Mouse (Mus musculus) kidney, postnatal 14 days (tissue): ENCODE measurements at regions not wholly inside any gene's neighbourhood (a gene's known extent, or its start where the extent isn't known, plus 50 kb on each side); places are given as distances from the start of the nearest gene placed in this dataset.

Source experiments
- DNase-seq: peaks from one replicate; pipeline ENCODE4 v3.0.0; 2022; ENCODE audit warnings: mixed read lengths

DNA sequence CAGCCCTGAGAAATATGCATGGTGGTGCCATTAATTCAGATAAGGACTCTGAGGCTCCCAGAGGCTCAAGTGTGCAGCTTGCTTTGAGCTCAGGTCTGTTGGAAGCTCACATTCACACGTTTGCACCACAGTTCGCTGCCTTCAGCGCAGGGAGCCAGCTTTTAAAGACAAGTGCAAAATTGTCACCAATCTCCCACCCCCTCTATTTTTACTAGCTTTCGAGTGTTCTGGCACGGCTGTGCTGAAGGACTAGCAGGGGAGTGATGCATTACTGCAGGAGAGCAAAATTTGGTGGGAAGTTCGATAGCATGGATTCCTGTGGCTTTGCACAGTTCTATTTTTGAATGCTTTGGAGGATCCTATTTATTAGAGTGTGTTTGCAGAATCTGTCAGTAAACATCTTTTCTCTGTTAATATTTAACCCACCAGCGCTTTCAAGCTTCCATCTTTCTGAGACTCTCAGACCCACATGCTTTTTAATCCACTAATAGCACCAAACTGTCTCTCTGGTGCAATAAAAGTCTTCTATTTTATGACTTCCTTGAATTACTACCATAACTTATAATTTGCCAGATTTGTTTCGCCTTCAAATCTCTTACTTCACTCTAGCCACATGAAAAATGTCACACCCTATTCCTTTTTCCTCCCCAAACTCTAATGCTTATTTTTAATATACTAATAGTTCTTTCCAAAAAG, 453.6 kb downstream of the Hsfy2 start:
- no peak for DNase-seq

DNA sequence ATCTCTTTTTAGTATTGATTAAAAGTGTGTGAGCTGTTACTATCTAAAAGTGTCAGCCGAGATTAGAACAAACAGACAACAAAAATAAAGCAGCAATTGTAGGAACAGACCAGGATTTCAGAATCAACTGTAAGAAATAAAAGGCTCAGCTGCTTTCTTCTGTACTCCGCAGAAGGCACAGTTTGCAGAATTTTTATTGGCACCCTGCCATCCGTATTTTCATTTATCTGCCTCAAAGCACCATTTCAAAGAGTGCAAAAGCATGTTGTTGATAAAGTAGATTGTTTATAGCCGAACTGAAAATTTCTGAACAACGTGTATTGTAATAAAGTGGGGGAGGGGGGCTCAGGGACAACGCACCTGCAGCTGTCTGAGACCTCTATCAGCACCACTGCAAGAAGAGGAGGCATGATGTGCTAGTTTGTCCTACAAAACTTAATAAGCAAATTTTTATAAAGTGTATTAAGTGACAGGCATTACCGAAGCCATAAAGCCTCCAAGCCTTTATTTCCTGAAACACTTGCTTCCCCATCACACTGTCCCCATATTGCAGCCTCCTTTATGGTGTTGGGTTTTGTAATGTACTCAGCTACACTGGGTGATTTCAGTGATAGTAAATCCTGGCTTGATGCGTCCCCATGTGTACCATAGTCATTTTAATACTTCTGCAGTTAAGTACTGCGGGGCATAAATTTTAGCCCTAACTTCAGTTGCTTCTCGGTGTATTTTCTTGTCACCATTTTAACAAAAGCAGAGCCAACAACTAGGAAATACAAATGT, 457.8 kb downstream of the Hsfy2 start:
- no peak for DNase-seq

DNA sequence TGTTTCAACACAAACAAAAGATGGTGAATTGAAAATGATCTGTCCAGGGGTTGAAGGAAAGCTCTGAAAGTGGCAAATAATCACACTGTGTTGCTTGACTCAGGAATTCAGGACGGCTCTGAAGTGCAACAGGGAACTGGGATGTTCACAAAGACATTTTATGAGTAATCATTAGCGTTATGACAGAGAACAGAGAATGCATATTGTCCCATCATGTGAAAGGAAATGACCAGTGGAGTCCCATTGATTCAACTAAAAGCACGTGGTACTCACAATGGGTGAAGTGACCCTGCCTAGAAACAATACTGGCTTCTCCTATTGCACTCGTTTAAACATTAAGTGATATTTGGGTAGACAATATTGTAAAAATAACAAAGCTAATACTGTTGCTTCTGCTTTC, 466.1 kb downstream of the Hsfy2 start:
- no peak for DNase-seq

DNA sequence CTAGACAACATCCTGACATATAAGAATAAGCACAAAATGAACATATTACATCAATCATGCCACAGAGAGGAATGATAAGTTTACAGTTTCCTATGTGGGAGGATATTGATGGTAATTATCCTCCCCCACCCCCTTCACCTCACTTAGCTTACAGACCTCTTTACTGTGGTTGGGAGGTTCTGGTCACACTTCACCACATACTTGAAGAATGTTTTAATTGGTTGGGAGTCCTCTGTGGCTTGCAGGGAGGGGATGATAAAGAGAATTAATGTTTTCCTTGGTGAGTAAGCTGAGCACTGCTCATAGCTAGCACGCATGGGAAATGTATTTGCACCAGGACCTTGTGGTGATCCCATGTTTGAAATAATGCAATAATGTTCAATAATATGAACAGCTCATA, 468.5 kb downstream of the Hsfy2 start:
- no peak for DNase-seq

DNA sequence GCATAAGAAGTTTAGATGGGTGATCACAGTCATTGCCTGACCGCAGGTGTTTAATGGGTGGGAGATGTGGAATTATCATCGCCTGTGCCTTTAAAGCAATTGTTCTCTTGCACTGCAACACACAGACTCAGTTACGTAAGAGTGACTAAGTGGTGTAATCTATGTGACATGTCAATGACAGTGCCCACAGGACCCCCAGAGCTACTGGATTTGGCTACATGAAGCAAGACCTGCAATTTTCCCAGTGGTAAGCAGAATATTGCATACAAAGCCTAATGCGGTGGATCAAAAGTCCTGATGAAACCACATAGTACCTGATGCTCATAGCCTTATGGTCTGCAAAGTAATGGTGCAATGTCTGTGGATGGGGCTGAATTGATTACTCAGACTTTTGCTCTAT, 469.2 kb downstream of the Hsfy2 start:
- DNase-seq, result no peak

DNA sequence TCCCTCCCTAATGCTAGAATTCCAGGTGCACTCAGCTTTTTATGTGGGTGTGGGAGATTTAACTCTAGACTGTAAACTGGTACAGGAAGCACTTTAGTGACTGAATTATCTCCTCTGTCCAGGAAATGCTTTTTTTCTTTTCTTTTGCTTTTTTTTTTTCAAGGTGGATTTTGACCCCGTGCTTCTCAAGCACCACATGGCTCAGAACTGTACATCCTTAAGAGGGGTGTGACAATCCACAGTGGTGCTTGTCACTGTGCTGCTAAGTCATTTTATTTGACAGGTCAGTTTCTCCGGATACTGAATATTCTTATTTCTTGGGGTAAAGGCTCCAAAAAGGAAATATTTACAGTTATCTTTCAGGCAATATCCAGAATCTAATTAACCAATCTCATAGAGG, 472.0 kb downstream of the Hsfy2 start:
- no peak for DNase-seq

DNA sequence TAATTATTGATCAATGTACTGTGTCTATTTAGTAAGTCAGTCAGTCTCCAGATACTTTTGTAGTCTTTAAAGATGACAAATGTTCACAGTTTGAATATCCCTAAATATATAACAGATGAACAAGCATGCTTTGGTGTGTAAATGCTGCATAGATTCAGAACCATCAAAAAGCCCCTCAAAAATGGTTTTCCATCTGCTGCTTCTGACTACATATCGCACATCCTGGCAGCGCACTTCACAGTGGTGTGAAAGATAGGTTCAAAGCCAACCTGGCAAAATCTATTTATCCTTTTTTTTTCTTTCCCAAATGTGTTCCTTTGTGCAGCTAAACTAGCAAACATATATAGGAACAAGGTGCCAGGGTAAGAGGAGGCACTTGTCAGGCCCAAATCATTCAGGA, 472.9 kb downstream of the Hsfy2 start:
- no peak for DNase-seq

DNA sequence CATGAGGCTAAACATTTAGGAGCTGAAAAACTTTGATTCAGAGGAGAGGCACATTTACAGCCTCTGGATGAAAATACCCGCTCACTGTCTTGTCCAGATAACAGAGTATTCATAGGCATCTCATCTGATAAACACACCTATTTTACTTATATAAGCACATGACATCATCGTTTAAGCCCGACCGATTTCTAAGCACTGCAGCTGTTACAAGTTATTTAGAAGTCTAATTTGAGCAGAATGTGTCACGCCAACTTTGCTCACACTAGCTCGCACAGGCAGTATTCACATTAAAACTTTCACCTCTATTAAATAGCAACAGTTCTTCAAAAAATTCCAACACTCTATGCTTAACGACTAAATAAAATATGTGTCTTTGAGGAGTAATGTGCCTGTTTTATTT, 506.3 kb downstream of the Hsfy2 start:
- no peak for DNase-seq

DNA sequence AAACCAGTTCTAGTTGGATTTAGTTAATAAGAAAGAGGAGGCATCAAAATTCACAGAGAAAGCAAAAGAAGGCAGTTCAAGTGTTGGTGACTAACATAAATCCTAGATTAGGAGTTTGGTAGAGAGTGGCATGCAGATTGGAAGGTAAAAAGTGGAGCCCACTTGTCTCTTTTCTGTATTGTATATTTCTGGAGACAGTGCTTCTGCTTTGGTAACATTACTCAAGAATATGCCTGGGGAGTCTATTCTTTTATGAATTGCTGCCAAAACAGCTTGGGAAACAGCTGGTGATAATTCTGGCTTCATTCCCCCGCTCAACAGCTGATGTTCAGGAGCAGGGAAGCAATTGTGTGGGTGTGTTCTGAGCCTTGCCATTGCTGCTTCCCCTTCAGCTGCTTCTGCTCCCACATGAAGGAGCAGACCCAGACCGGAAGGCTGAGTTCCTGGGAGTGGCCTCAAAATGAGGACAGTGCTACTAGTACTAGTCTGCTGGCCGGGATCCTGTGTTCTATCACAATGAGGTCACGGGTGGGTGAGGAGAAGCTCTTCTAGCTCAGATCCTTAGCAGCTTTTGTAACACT, 547.9 kb downstream of the Hsfy2 start:
- DNase-seq, result peak; percentile 68

DNA sequence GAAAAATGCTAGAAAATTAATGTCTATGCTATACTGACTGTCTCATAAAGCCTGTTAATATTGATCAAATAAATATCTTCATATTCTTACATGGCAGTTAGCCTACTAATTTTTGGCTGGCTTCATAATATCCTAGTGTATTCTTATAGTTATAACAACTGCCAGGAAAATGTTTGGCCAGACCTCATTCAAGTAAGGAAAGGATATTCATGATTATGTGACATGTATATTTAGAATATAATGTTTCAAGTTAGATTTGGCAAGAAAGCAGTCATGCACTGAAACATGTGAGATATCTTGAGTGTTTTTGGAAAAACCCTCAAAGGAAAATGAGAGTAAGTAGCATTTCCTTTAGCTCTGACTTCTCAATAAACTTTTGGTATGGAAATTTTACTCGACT, 548.9 kb downstream of the Hsfy2 start:
- DNase-seq, result no peak

DNA sequence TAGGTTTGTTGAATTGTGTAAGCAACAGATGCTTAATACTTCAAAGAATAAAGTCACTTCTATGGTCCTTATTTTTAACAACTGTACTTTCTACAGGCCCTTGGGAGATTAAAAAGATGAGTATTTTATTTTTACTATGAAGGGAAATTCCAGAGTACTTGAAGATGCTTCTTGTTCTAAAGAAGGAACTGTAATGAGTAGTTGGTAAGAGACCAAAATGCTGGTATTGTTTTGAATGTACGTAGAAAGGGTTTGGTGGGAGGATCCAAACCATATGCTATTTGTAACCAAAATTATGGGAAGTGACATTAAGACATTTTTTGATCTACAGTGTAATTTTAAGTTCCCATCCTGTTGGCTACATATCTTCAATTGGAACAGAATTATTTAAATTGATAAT, 560.5 kb downstream of the Hsfy2 start:
- no peak for DNase-seq

DNA sequence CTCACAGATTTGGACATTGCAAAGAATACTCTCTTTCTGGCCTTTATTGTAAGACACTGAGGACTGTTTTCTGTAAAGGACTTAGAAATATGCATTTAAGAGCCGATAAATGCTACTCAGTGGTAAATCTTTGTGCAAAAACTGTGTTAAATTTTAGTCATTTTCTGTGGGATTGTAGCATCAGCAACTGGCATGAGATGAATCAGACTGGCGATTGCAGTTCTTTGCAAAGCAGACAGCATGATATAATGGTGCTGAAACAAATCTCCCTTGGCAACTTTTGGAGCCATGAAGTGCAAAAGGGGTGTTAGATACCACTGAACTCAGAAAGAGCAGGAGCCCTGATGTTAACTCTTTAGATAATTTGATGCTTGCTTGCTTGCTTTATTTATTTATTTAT, 565.0 kb downstream of the Hsfy2 start:
- DNase-seq, result no peak

DNA sequence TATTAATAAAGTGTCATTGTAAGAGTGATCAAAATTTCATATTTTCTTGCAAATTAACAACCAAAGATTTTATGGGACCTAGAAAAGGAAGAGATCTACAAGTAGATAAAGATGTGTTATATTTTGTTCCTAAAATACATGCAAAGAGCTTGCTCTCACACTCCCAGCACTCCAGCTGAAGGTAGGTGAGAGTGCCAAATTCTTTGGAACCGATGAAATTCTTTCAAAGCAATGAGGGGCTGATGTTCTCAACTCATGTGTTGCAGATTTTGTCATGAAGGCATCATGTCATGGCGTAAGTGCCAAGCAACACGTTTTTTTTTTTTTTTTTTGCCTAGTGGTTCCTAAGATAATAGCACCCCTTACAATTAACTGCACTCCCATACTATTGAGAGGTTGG, 573.8 kb downstream of the Hsfy2 start:
- no peak for DNase-seq
